Mouse (Mus musculus) embryonic facial prominence, embryonic 14.5 days (tissue): ENCODE measurements around the gene Nt5m. TPM values are rescaled to one million over a fixed set of nuclear protein-coding genes. Genes with fewer than 3 reads are reported as not detected.

ENCODE experiments used
- ATAC-seq: fragments of 200-750 bp; cut with Nextera tagmentation; 2 replicates; pipeline ENCODE4 v1.8.0; 2017; ENCODE audit warnings: low read depth, moderate number of reproducible peaks, moderate TSS enrichment
- DNase-seq: peaks from one replicate; pipeline ENCODE4 v3.0.0-alpha.2; 2015; ENCODE audit warnings: low spot score
- H3K27ac ChIP-seq: fragments of 300-500 bp; sonication (generic); replicated peaks from 2 replicates; pipeline ENCODE4 v1.5.1; 2014; ENCODE audit warnings: low read depth, mild to moderate bottlenecking, low read length, moderate library complexity
- H3K27me3 ChIP-seq: fragments of 300-500 bp; sonication (generic); replicated peaks from 2 replicates; pipeline ENCODE4 v1.6.1; 2014; ENCODE audit warnings: low read length; ENCODE audit not compliant: control insufficient read depth, insufficient read depth
- H3K36me3 ChIP-seq: fragments of 300-500 bp; sonication (generic); 2 replicates; pipeline ENCODE4 v1.6.1; 2014; ENCODE audit warnings: low read length, mixed read lengths; ENCODE audit not compliant: control insufficient read depth, insufficient read depth
- H3K4me1 ChIP-seq: fragments of 300-500 bp; sonication (generic); 2 replicates; pipeline ENCODE4 v1.6.1; 2014; ENCODE audit warnings: antibody characterized with exemption, low read length; ENCODE audit not compliant: control insufficient read depth, insufficient read depth
- H3K4me2 ChIP-seq: fragments of 300-500 bp; sonication (generic); 2 replicates; pipeline ENCODE4 v1.6.1; 2014; ENCODE audit warnings: low read depth, mild to moderate bottlenecking, low read length, moderate library complexity, mixed read lengths
- H3K4me3 ChIP-seq: fragments of 300-500 bp; sonication (generic); 2 replicates; pipeline ENCODE4 v1.5.1; 2014; ENCODE audit warnings: low read depth, mild to moderate bottlenecking, low read length
- H3K9ac ChIP-seq: fragments of 300-500 bp; sonication (generic); 2 replicates; pipeline ENCODE4 v1.6.1; 2014; ENCODE audit warnings: low read depth, mild to moderate bottlenecking, low read length, moderate library complexity, mixed read lengths
- H3K9me3 ChIP-seq: fragments of 300-500 bp; sonication (generic); 2 replicates; pipeline ENCODE4 v1.6.1; 2016; ENCODE audit warnings: low read length; ENCODE audit not compliant: control insufficient read depth
- WGBS: fragments of 180-500 bp; shearing (Covaris S2); extraction: QIAGEN DNeasy Blood & Tissue Kit; methylation state at CpG from one replicate; pipeline ENCODE4 v1.1.7; 2014; 5-methylcytosine and 5-hydroxymethylcytosine counted together
- polyA plus RNA-seq: library from polyadenylated mRNA; unstranded; fragments of >200 nt; fragmentation: Nextera tagmentation; extraction: Ambion mirVana; gene quantifications from 2 replicates; pipeline ENCODE4 v1.2.1, GENCODE M21; 2014

The Nt5m gene
- polyA plus RNA-seq, 1 experiment from 2014 or later, result 34.6 TPM

- H3K4me3 ChIP-seq, result peak overlapping the region; percentile 80
- ATAC-seq, result peak; percentile 91
- WGBS, result 0% methylated on average over 31 of the region's 69 CpGs
- H3K27me3 ChIP-seq, result no peaks in the 10 kb centered on the region
- H3K4me1 ChIP-seq, result no peaks in the 10 kb centered on the region
- peak overlapping the region; percentile 91 for H3K27ac ChIP-seq
- H3K4me2 ChIP-seq, result peak overlapping the region; percentile 70
- H3K9me3 ChIP-seq, result no peaks in the 10 kb centered on the region
- H3K9ac ChIP-seq, result peak overlapping the region; percentile 93
- peak; percentile 77 for DNase-seq
- H3K36me3 ChIP-seq, result no peaks in the 10 kb centered on the region; the same call in 1 of the 2 replicates
Observed at GRCm38 (mm10) chr11:59847891-59848884, 8.9 kb downstream of the Nt5m start.

GRCm38 (mm10) chr11:59852865-59853264 lies 13.6 kb downstream of the Nt5m start:
- Histone ChIP-seq H3K36me3 (peaks cover 4% of the 10 kb centered on the region; the same call in 1 of the 2 replicates), H3K9ac (no peak overlapping the region), H3K27ac (no peak overlapping the region), H3K9me3 (no peaks in the 10 kb centered on the region), H3K27me3 (no peaks in the 10 kb centered on the region), H3K4me1 (no peaks in the 10 kb centered on the region), H3K4me2 (no peak overlapping the region), H3K4me3 (no peak overlapping the region)
- DNase-seq (no peak), ATAC-seq (no peak)
- WGBS, result 60% methylated on average over 3 of the region's 3 CpGs

- DNase-seq, result no peak
- Histone ChIP-seq H3K36me3 (0 out of 2 replicates have a peak, but pooled peaks cover 6% of the 10 kb centered on the region), H3K27ac (no peak overlapping the region), H3K4me2 (no peak overlapping the region), H3K4me3 (no peak overlapping the region), H3K27me3 (no peaks in the 10 kb centered on the region), H3K9me3 (no peaks in the 10 kb centered on the region), H3K9ac (no peak overlapping the region), H3K4me1 (no peaks in the 10 kb centered on the region)
- ATAC-seq, result no peak
- WGBS, result 92% methylated on average over 11 of the region's 11 CpGs
Observed at GRCm38 (mm10) chr11:59860467-59860866, 21.2 kb downstream of the Nt5m start.

GRCm38 (mm10) chr11:59864316-59864715 lies 25.1 kb downstream of the Nt5m start:
- no peak overlapping the region for H3K4me3 ChIP-seq
- H3K36me3 ChIP-seq, result 0 out of 2 replicates have a peak, but pooled peaks cover 9% of the 10 kb centered on the region
- no peak for DNase-seq
- no peak for ATAC-seq
- H3K27ac ChIP-seq, result no peak overlapping the region
- H3K9me3 ChIP-seq, result no peaks in the 10 kb centered on the region
- H3K4me2 ChIP-seq, result no peak overlapping the region
- no peaks in the 10 kb centered on the region for H3K4me1 ChIP-seq
- H3K27me3 ChIP-seq, result no peaks in the 10 kb centered on the region
- H3K9ac ChIP-seq, result no peak overlapping the region
- WGBS, result 85% methylated on average over 6 of the region's 6 CpGs

GRCm38 (mm10) chr11:59872124-59872523 lies 32.9 kb downstream of the Nt5m start:
- Histone ChIP-seq H3K27me3 (no peaks in the 10 kb centered on the region), H3K27ac (no peak overlapping the region), H3K9me3 (no peaks in the 10 kb centered on the region), H3K36me3 (peaks cover 38% of the 10 kb centered on the region), H3K4me2 (no peak overlapping the region), H3K4me3 (no peak overlapping the region), H3K9ac (no peak overlapping the region), H3K4me1 (no peaks in the 10 kb centered on the region)
- 72% methylated on average over 8 of the region's 8 CpGs for WGBS
- no peak for DNase-seq
- ATAC-seq, result peak; percentile 15; the same call in 1 of the 2 replicates

GRCm38 (mm10) chr11:59880031-59880430 lies 40.8 kb downstream of the Nt5m start:
- WGBS, result 11% methylated on average over 2 of the region's 2 CpGs
- H3K9ac ChIP-seq, result no peak overlapping the region
- DNase-seq (peak; percentile 88), ATAC-seq (peak; percentile 80)
- no peak overlapping the region for H3K4me3 ChIP-seq
- no peaks in the 10 kb centered on the region for H3K27me3 ChIP-seq
- H3K9me3 ChIP-seq, result no peaks in the 10 kb centered on the region
- H3K36me3 ChIP-seq, result peaks cover 31% of the 10 kb centered on the region
- H3K27ac ChIP-seq, result no peak overlapping the region
- H3K4me2 ChIP-seq, result no peak overlapping the region
- H3K4me1 ChIP-seq, result no peaks in the 10 kb centered on the region

- no peak for ATAC-seq
- 0 out of 2 replicates have a peak, but pooled peaks cover 4% of the 10 kb centered on the region for H3K9me3 ChIP-seq
- H3K4me1 ChIP-seq, result no peaks in the 10 kb centered on the region
- H3K4me3 ChIP-seq, result no peak overlapping the region
- 46% methylated on average over 17 of the region's 17 CpGs for WGBS
- no peak overlapping the region for H3K27ac ChIP-seq
- H3K36me3 ChIP-seq, result no peaks in the 10 kb centered on the region
- DNase-seq, result peak; percentile 41
- no peaks in the 10 kb centered on the region for H3K27me3 ChIP-seq
- H3K9ac ChIP-seq, result no peak overlapping the region
- no peak overlapping the region for H3K4me2 ChIP-seq
Observed at GRCm38 (mm10) chr11:59885217-59885986, 46.2 kb downstream of the Nt5m start.

- 83% methylated on average over 1 of the region's 1 CpGs for WGBS
Observed at GRCm38 (mm10) chr11:59886952-59887351, 47.7 kb downstream of the Nt5m start.

More at GRCm38 (mm10) chr11:59886952-59887351, 47.7 kb downstream of the Nt5m start:
- no peak overlapping the region for H3K27ac ChIP-seq
- H3K9ac ChIP-seq, result no peak overlapping the region
- DNase-seq, result no peak
- no peak for ATAC-seq
- H3K4me3 ChIP-seq, result no peak overlapping the region
- H3K4me2 ChIP-seq, result no peak overlapping the region
- H3K4me1 ChIP-seq, result no peaks in the 10 kb centered on the region
- 0 out of 2 replicates have a peak, but pooled peaks cover 4% of the 10 kb centered on the region for H3K9me3 ChIP-seq
- H3K36me3 ChIP-seq, result no peaks in the 10 kb centered on the region
- no peaks in the 10 kb centered on the region for H3K27me3 ChIP-seq
